Mouse (Mus musculus) liver, embryonic 16.5 days (tissue): ENCODE data around the gene Elmo1. TPM values are rescaled to one million over a fixed set of nuclear protein-coding genes. Genes with fewer than 3 reads are reported as not detected.
"Not testable (repeated sequence)": the region's sequence is repeated elsewhere in the genome, so short reads cannot be mapped to it uniquely, and the experiment has no call there.

Experiments
- ATAC-seq: fragments of 200-750 bp; cut with Nextera tagmentation; 2 replicates; pipeline ENCODE4 v1.8.0; 2017; ENCODE audit warnings: low read depth, mild to moderate bottlenecking, moderate number of reproducible peaks, moderate library complexity
- H3K27ac ChIP-seq: fragments of 300-500 bp; sonication (generic); 2 replicates; pipeline ENCODE4 v1.5.1; 2014; ENCODE audit warnings: mild to moderate bottlenecking, low read length
- H3K27me3 ChIP-seq: fragments of 300-500 bp; sonication (generic); 2 replicates; pipeline ENCODE4 v1.6.1; 2014; ENCODE audit warnings: low read depth, low read length, mixed read lengths; ENCODE audit not compliant: control insufficient read depth, insufficient read depth
- H3K36me3 ChIP-seq: fragments of 300-500 bp; sonication (generic); 2 replicates; pipeline ENCODE4 v1.6.1; 2014; ENCODE audit warnings: mild to moderate bottlenecking; ENCODE audit not compliant: control insufficient read depth, insufficient read depth
- H3K4me1 ChIP-seq: fragments of 300-500 bp; sonication (generic); 2 replicates; pipeline ENCODE4 v1.6.1; 2014; ENCODE audit warnings: low read depth, low read length, mixed read lengths; ENCODE audit not compliant: control insufficient read depth
- H3K4me2 ChIP-seq: fragments of 300-500 bp; sonication (generic); 2 replicates; pipeline ENCODE4 v1.6.1; 2014; ENCODE audit warnings: low read depth, low read length, mixed read lengths
- H3K4me3 ChIP-seq: fragments of 300-500 bp; sonication (generic); 2 replicates; pipeline ENCODE4 v1.5.1; 2014; ENCODE audit warnings: low read depth, mild to moderate bottlenecking, low read length
- H3K9ac ChIP-seq: fragments of 300-500 bp; sonication (generic); 2 replicates; pipeline ENCODE4 v1.6.1; 2014; ENCODE audit warnings: low read depth, low read length
- H3K9me3 ChIP-seq: fragments of 300-500 bp; sonication (generic); replicated peaks from 2 replicates; pipeline ENCODE4 v1.6.1; 2016; ENCODE audit warnings: low read length; ENCODE audit not compliant: control insufficient read depth
- WGBS: fragments of 180-500 bp; shearing (Covaris S2); extraction: QIAGEN DNeasy Blood & Tissue Kit; methylation state at CpG from one replicate; pipeline ENCODE4 v1.1.7; 2014; ENCODE audit not compliant: insufficient replicate concordance; 5-methylcytosine and 5-hydroxymethylcytosine counted together
- polyA plus RNA-seq: library from polyadenylated mRNA; unstranded; fragments of >200 nt; fragmentation: Nextera tagmentation; extraction: Ambion mirVana; gene quantifications from 2 replicates; pipeline ENCODE4 v1.2.1, GENCODE M21; 2015

Elmo1 gene
- polyA plus RNA-seq, 1 experiment from 2014 or later, result 5.8 TPM

GRCm38 (mm10) chr13:20615596-20616469 is 525.4 kb downstream of the Elmo1 start:
- Histone ChIP-seq H3K9ac (no peak overlapping the region), H3K27me3 (no peaks in the 10 kb centered on the region), H3K9me3 (no peaks in the 10 kb centered on the region), H3K4me3 (no peak overlapping the region), H3K36me3 (no peaks in the 10 kb centered on the region), H3K4me2 (no peak overlapping the region), H3K27ac (no peak overlapping the region), H3K4me1 (no peaks in the 10 kb centered on the region)
- 62% methylated on average over 10 of the region's 10 CpGs for WGBS
- no peak for ATAC-seq

- 65% methylated on average over 5 of the region's 5 CpGs for WGBS
- no peak overlapping the region for H3K27ac ChIP-seq
- H3K4me2 ChIP-seq, result no peak overlapping the region
- no peak overlapping the region for H3K9ac ChIP-seq
- H3K9me3 ChIP-seq, result no peaks in the 10 kb centered on the region
- H3K4me3 ChIP-seq, result no peak overlapping the region
- no peaks in the 10 kb centered on the region for H3K4me1 ChIP-seq
- H3K27me3 ChIP-seq, result no peaks in the 10 kb centered on the region
- ATAC-seq, result no peak
- no peaks in the 10 kb centered on the region for H3K36me3 ChIP-seq
Measured at GRCm38 (mm10) chr13:20619946-20620345, 529.5 kb downstream of the Elmo1 start.

- H3K4me2 ChIP-seq, result no peak overlapping the region
- no peak overlapping the region for H3K27ac ChIP-seq
- no peak for ATAC-seq
- no peaks in the 10 kb centered on the region for H3K36me3 ChIP-seq
- H3K27me3 ChIP-seq, result no peaks in the 10 kb centered on the region
- H3K4me1 ChIP-seq, result no peaks in the 10 kb centered on the region
- no peak overlapping the region for H3K4me3 ChIP-seq
- 62% methylated on average over 7 of the region's 7 CpGs for WGBS
- H3K9me3 ChIP-seq, result no peaks in the 10 kb centered on the region
- no peak overlapping the region for H3K9ac ChIP-seq
Measured at GRCm38 (mm10) chr13:20623071-20623850, 532.9 kb downstream of the Elmo1 start.

GRCm38 (mm10) chr13:20627796-20628195 is 537.4 kb downstream of the Elmo1 start:
- H3K9ac ChIP-seq, result no peak overlapping the region
- H3K27me3 ChIP-seq, result no peaks in the 10 kb centered on the region
- H3K36me3 ChIP-seq, result no peaks in the 10 kb centered on the region
- ATAC-seq, result no peak
- H3K27ac ChIP-seq, result no peak overlapping the region
- H3K4me3 ChIP-seq, result no peak overlapping the region
- H3K4me2 ChIP-seq, result no peak overlapping the region
- no peaks in the 10 kb centered on the region for H3K9me3 ChIP-seq
- 61% methylated on average over 6 of the region's 6 CpGs for WGBS
- no peaks in the 10 kb centered on the region for H3K4me1 ChIP-seq

- H3K9ac ChIP-seq, result no peak overlapping the region
- WGBS, result 33% methylated on average over 5 of the region's 5 CpGs
- no peaks in the 10 kb centered on the region for H3K9me3 ChIP-seq
- no peaks in the 10 kb centered on the region for H3K27me3 ChIP-seq
- H3K27ac ChIP-seq, result no peak overlapping the region
- H3K4me1 ChIP-seq, result no peaks in the 10 kb centered on the region
- no peak for ATAC-seq
- no peaks in the 10 kb centered on the region for H3K36me3 ChIP-seq
- H3K4me2 ChIP-seq, result no peak overlapping the region
- no peak overlapping the region for H3K4me3 ChIP-seq
Measured at GRCm38 (mm10) chr13:20632477-20632876, 542.1 kb downstream of the Elmo1 start.

- ATAC-seq, H3K9ac ChIP-seq, H3K4me3 ChIP-seq, H3K4me2 ChIP-seq, H3K4me1 ChIP-seq, H3K27ac ChIP-seq, H3K27me3 ChIP-seq, H3K9me3 ChIP-seq, H3K36me3 ChIP-seq: not testable (repeated sequence)
- 30% methylated on average over 1 of the region's 2 CpGs for WGBS
Measured at GRCm38 (mm10) chr13:20634679-20635078, 544.3 kb downstream of the Elmo1 start.

- Histone ChIP-seq H3K4me1 (no peaks in the 10 kb centered on the region), H3K4me2 (no peak overlapping the region), H3K27ac (no peak overlapping the region), H3K27me3 (no peaks in the 10 kb centered on the region), H3K4me3 (no peak overlapping the region), H3K36me3 (no peaks in the 10 kb centered on the region), H3K9ac (no peak overlapping the region), H3K9me3 (no peaks in the 10 kb centered on the region)
- no peak for ATAC-seq
- WGBS, result 42% methylated on average over 2 of the region's 2 CpGs
Measured at GRCm38 (mm10) chr13:20635646-20636045, 545.2 kb downstream of the Elmo1 start.
